Mouse (Mus musculus): ENCODE measurements at regions not wholly inside any gene's neighbourhood (a gene's known extent, or its start where the extent isn't known, plus 50 kb on each side); places are given as distances from the start of the nearest gene placed in this dataset.

- no peak for DNase-seq
Observed at GRCm38 (mm10) chr4:64335814-64336213, 289.0 kb upstream of the Tnc start.

GRCm38 (mm10) chr4:64330213-64330612 is 283.4 kb upstream of the Tnc start:
- no peak for DNase-seq

- no peak for DNase-seq
Observed at GRCm38 (mm10) chr4:64324391-64324790, 277.6 kb upstream of the Tnc start.

GRCm38 (mm10) chr4:64316553-64317347 is 269.9 kb upstream of the Tnc start:
- peak; percentile 38 to 61 for DNase-seq

- peak in 1 of 2 experiments; percentile 17 for DNase-seq
Observed at GRCm38 (mm10) chr4:64296941-64297340, 250.1 kb upstream of the Tnc start.

- DNase-seq: peak; percentile 61 to 79
Observed at GRCm38 (mm10) chr4:64282471-64282870, 235.7 kb upstream of the Tnc start.

- no peak for DNase-seq
Observed at GRCm38 (mm10) chr4:64276980-64277379, 230.2 kb upstream of the Tnc start.

GRCm38 (mm10) chr4:64274291-64274960 is 227.6 kb upstream of the Tnc start:
- DNase-seq: peak; percentile 18 to 40

- DNase-seq: no peak
Observed at GRCm38 (mm10) chr4:64269846-64270245, 223.0 kb upstream of the Tnc start.

GRCm38 (mm10) chr4:64269117-64269516 is 222.3 kb upstream of the Tnc start:
- no peak for DNase-seq

- DNase-seq: no peak
Observed at GRCm38 (mm10) chr4:64260473-64260872, 213.7 kb upstream of the Tnc start.

- no peak for DNase-seq
Observed at GRCm38 (mm10) chr4:64260188-64260444, 213.3 kb upstream of the Tnc start.

- DNase-seq: no peak
Observed at GRCm38 (mm10) chr4:64259348-64260187, 212.8 kb upstream of the Tnc start.

- DNase-seq: no peak
Observed at GRCm38 (mm10) chr4:64255253-64255652, 208.4 kb upstream of the Tnc start.

- DNase-seq: no peak
Observed at GRCm38 (mm10) chr4:64250691-64251090, 203.9 kb upstream of the Tnc start.

GRCm38 (mm10) chr4:64238196-64238740 is 191.5 kb upstream of the Tnc start:
- no peak for DNase-seq

- no peak for DNase-seq
Observed at GRCm38 (mm10) chr4:64235534-64235933, 188.7 kb upstream of the Tnc start.

GRCm38 (mm10) chr4:64232159-64232558 is 185.3 kb upstream of the Tnc start:
- no peak for DNase-seq

- DNase-seq: peak; percentile 90 to 92
Observed at GRCm38 (mm10) chr4:64228341-64228740, 181.5 kb upstream of the Tnc start.

GRCm38 (mm10) chr4:64226635-64227034 is 179.8 kb upstream of the Tnc start:
- no peak for DNase-seq

- DNase-seq: peak; percentile 9 to 18
Observed at GRCm38 (mm10) chr4:64224918-64225317, 178.1 kb upstream of the Tnc start.

GRCm38 (mm10) chr4:64219802-64220201 is 173.0 kb upstream of the Tnc start:
- no peak for DNase-seq

- DNase-seq: no peak
Observed at GRCm38 (mm10) chr4:64207118-64207868, 160.5 kb upstream of the Tnc start.
